Mouse (Mus musculus) thymus, adult 2 months (tissue): Measurements from ENCODE around the gene Tax1bp3. TPM values are rescaled to one million over a fixed set of nuclear protein-coding genes. Genes with fewer than 3 reads are reported as not detected.

ENCODE experiments used
- DNase-seq: peaks from one replicate; pipeline ENCODE4 v3.0.0; 2021
- H3K27ac ChIP-seq: fragments of 200-500 bp; 2 replicates; pipeline ENCODE4 v1.5.1; 2012; ENCODE audit warnings: low read length, control low read depth; ENCODE audit not compliant: control insufficient read depth, insufficient read depth
- H3K27me3 ChIP-seq: fragments of 200-500 bp; 2 replicates; pipeline ENCODE4 v1.6.1; 2012; ENCODE audit warnings: mild to moderate bottlenecking, low read length, moderate library complexity, mixed read lengths; ENCODE audit not compliant: control insufficient read depth, insufficient read depth
- H3K36me3 ChIP-seq: fragments of 200-500 bp; 2 replicates; pipeline ENCODE4 v1.6.1; 2012; ENCODE audit warnings: mild to moderate bottlenecking, low read length, moderate library complexity; ENCODE audit not compliant: control insufficient read depth, insufficient read depth
- H3K4me1 ChIP-seq: fragments of 200-500 bp; replicated peaks from 2 replicates; pipeline ENCODE4 v1.6.1; 2012; ENCODE audit warnings: low read length; ENCODE audit not compliant: control insufficient read depth, insufficient read depth
- H3K4me3 ChIP-seq: fragments of 200-500 bp; 2 replicates; pipeline ENCODE4 v1.5.1; 2012; ENCODE audit warnings: mild to moderate bottlenecking, low read length, control low read depth, moderate library complexity; ENCODE audit not compliant: control insufficient read depth, insufficient read depth
- CTCF ChIP-seq: fragments of 200-500 bp; IDR thresholded peaks from 2 replicates; pipeline ENCODE4 v1.5.1; 2012; ENCODE audit warnings: mild to moderate bottlenecking, control low read depth, low read length, moderate library complexity, borderline replicate concordance; ENCODE audit not compliant: control insufficient read depth, poor library complexity, insufficient read depth; ENCODE audit errors: extremely low read depth
- POLR2A ChIP-seq: fragments of 200-500 bp; IDR thresholded peaks from 2 replicates; pipeline ENCODE4 v1.6.1; 2012; ENCODE audit warnings: mild to moderate bottlenecking, low read length, control low read depth, moderate library complexity; ENCODE audit not compliant: control insufficient read depth, poor library complexity, insufficient read depth; ENCODE audit errors: extremely low read depth
- WGBS: fragments of 180-500 bp; shearing (Covaris S2); methylation state at CpG from one replicate; pipeline ENCODE4 v1.1.7; 2018; 5-methylcytosine and 5-hydroxymethylcytosine counted together
- polyA plus RNA-seq: library from polyadenylated mRNA; depleted of rRNA; stranded (reverse); fragments of >200 nt; gene quantifications from 2 replicates; pipeline ENCODE4 v1.2.3, GENCODE M21; 2012

Gene Tax1bp3
- polyA plus RNA-seq, 1 experiment: 72.0 TPM

GRCm38 (mm10) chr11:73193047-73193446 lies 16.2 kb downstream of the Tax1bp3 start:
- Histone ChIP-seq H3K4me1 (no peaks in the 10 kb centered on the region), H3K27me3 (no peaks in the 10 kb centered on the region), H3K36me3 (no peaks in the 10 kb centered on the region), H3K27ac (no peak overlapping the region), H3K4me3 (no peak overlapping the region)
- TF ChIP-seq CTCF (no peak), POLR2A (no peak)
- 58% methylated on average over 6 of the region's 6 CpGs for WGBS
- DNase-seq: no peak

- DNase-seq: no peak
- Histone ChIP-seq H3K36me3 (no peaks in the 10 kb centered on the region), H3K4me1 (peaks cover 3% of the 10 kb centered on the region), H3K4me3 (no peak overlapping the region), H3K27ac (no peak overlapping the region), H3K27me3 (no peaks in the 10 kb centered on the region)
- TF ChIP-seq POLR2A (no peak), CTCF (no peak)
- WGBS: 79% methylated on average over 2 of the region's 2 CpGs
Observed at GRCm38 (mm10) chr11:73194444-73194843, 17.6 kb downstream of the Tax1bp3 start.

- H3K27me3 ChIP-seq: no peaks in the 10 kb centered on the region
- peaks cover 3% of the 10 kb centered on the region for H3K4me1 ChIP-seq
- no peak overlapping the region; the same call in 1 of the 2 replicates for H3K4me3 ChIP-seq
- 15% methylated on average over 1 of the region's 1 CpGs for WGBS
- TF ChIP-seq POLR2A: no peak
- TF ChIP-seq CTCF: no peak
- no peak overlapping the region for H3K27ac ChIP-seq
- DNase-seq: no peak
- no peaks in the 10 kb centered on the region for H3K36me3 ChIP-seq
Observed at GRCm38 (mm10) chr11:73198190-73198589, 21.3 kb downstream of the Tax1bp3 start.

GRCm38 (mm10) chr11:73198603-73199229 lies 21.8 kb downstream of the Tax1bp3 start, which contains the start of gene Ctns:
Ctns (minus strand) TSS chr11:73199042.
- DNase-seq: no peak
- WGBS: under 1% methylated on average over 22 of the region's 22 CpGs

GRCm38 (mm10) chr11:73199230-73199712 lies 22.4 kb downstream of the Tax1bp3 start, which contains the start of gene Shpk:
Shpk (plus strand) TSS chr11:73199460.
- WGBS: under 1% methylated on average over 32 of the region's 32 CpGs
- no peaks in the 10 kb centered on the region for H3K27me3 ChIP-seq
- no peak for TF ChIP-seq POLR2A
- TF ChIP-seq CTCF: no peak
- H3K4me1 ChIP-seq: peaks cover 3% of the 10 kb centered on the region
- H3K4me3 ChIP-seq: peak within 1 kb of the TSS; percentile 75
- DNase-seq: peak; percentile 96
- no peak within 1 kb of the TSS for H3K27ac ChIP-seq
- no peaks in the 10 kb centered on the region for H3K36me3 ChIP-seq

More at GRCm38 (mm10) chr11:73198603-73199229, 21.8 kb downstream of the Tax1bp3 start, which contains the start of gene Ctns:
- peaks cover 3% of the 10 kb centered on the region for H3K4me1 ChIP-seq
- H3K4me3 ChIP-seq: peak within 1 kb of the TSS; percentile 75
- no peak within 1 kb of the TSS for H3K27ac ChIP-seq
- no peaks in the 10 kb centered on the region for H3K36me3 ChIP-seq
- no peaks in the 10 kb centered on the region for H3K27me3 ChIP-seq
- TF ChIP-seq CTCF (no peak), POLR2A (no peak)

DNA sequence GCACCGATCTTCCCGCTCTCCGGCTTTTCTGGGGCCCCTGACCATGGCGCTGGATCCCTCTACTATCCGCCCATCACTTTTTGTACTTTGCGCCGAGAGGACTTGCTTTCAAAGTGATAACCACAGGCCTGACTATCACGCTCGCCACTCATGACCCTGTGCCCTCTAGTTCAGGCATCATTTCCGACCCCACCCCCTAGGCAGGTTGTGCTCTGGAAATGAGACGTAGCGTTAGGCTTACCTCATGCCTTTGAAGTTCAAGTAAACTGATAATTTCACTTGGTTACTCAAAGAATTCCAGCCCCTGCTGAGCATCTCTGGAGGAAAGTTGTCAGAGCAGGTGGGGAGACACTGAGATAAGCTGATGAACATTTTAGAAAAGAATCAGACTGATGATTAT lies 23.0 kb downstream of the Tax1bp3 start:
- Histone ChIP-seq H3K27me3 (no peaks in the 10 kb centered on the region), H3K4me1 (peaks cover 3% of the 10 kb centered on the region), H3K27ac (no peak overlapping the region), H3K4me3 (peak overlapping the region; percentile 75), H3K36me3 (no peaks in the 10 kb centered on the region)
- TF ChIP-seq POLR2A (no peak), CTCF (no peak)
- DNase-seq: peak; percentile 53
- under 1% methylated on average over 12 of the region's 12 CpGs for WGBS
